Mouse (Mus musculus) brain, adult 10 weeks (tissue): ENCODE data around the gene Sos1. TPM values are rescaled to one million over a fixed set of nuclear protein-coding genes. Genes with fewer than 3 reads are reported as not detected.

Experiments used
- polyA plus RNA-seq: library from polyadenylated mRNA; stranded (reverse); fragments of 350-450 nt; fragmentation: Illumina TruSeq; extraction: RNeasy Lipid Tissue Mini Kit (QIAGEN cat#74804); gene quantifications from one replicate; pipeline ENCODE4 v1.2.3, GENCODE M21; 2015; ENCODE audit warnings: low read depth, low replicate concordance

Gene Sos1
- polyA plus RNA-seq = 19.4 TPM

GRCm38 (mm10) chr17:80480031-80480854 is at the start of gene Sos1:
Gene Sos1 (minus strand): TSS chr17:80480453.

GRCm38 (mm10) chr17:80372989-80373725 is 107.1 kb downstream of the Sos1 start, which contains the start of gene Gm10190:
Gene Gm10190 (minus strand): TSS chr17:80373541.

Other genes starting within 250 kb of the Sos1 start
- gene Morn2, start 190.2 kb downstream of the Sos1 start, polyA plus RNA-seq = 36.5 TPM
- gene Dhx57, start 190.0 kb downstream of the Sos1 start, polyA plus RNA-seq = 22.9 TPM
- gene Arhgef33, start 173.0 kb downstream of the Sos1 start, polyA plus RNA-seq = 0.73 TPM
- not detected for gene Gm10190, start 106.9 kb downstream of the Sos1 start, polyA plus RNA-seq
- gene Cdkl4, start 97.4 kb upstream of the Sos1 start, polyA plus RNA-seq = 14.7 TPM
- gene Map4k3, start 248.0 kb upstream of the Sos1 start, polyA plus RNA-seq = 47.5 TPM